Mouse (Mus musculus): ENCODE results near the gene March9. TPM values are rescaled to one million over a fixed set of nuclear protein-coding genes. Genes with fewer than 3 reads are reported as not detected.
"Not testable (repeated sequence)": the region's sequence is repeated elsewhere in the genome, so short reads cannot be mapped to it uniquely, and the experiment has no call there.

March9 gene
- total RNA-seq, 1 experiment from 2014 or later: 6.2 TPM

GRCm38 (mm10) chr10:127062503-127062902 lies 2.5 kb upstream of the March9 start:
- no peak for DNase-seq

GRCm38 (mm10) chr10:127062101-127062500 lies 2.1 kb upstream of the March9 start:
- not testable (repeated sequence) for DNase-seq

GRCm38 (mm10) chr10:127061513-127061912 lies 1.5 kb upstream of the March9 start:
- DNase-seq: no peak

- no peak for DNase-seq
Observed at GRCm38 (mm10) chr10:127061085-127061484, 1.1 kb upstream of the March9 start.

GRCm38 (mm10) chr10:127059174-127059967 lies 613 bp downstream of the March9 start:
- peak; percentile 45 for DNase-seq

- DNase-seq: no peak
Observed at GRCm38 (mm10) chr10:127058708-127059107, 1.3 kb downstream of the March9 start.

- DNase-seq: peak; percentile 90
Observed at GRCm38 (mm10) chr10:127058161-127058560, 1.8 kb downstream of the March9 start.

- no peak for DNase-seq
Observed at GRCm38 (mm10) chr10:127056490-127056889, 3.5 kb downstream of the March9 start.

GRCm38 (mm10) chr10:127055406-127055805 lies 4.6 kb downstream of the March9 start:
- DNase-seq: no peak

- DNase-seq: no peak
Observed at GRCm38 (mm10) chr10:127054646-127055045, 5.3 kb downstream of the March9 start.

GRCm38 (mm10) chr10:127050119-127050474 lies 9.9 kb downstream of the March9 start:
- no peak for DNase-seq

GRCm38 (mm10) chr10:127049395-127050118 lies 10.4 kb downstream of the March9 start:
- DNase-seq: peak; percentile 45

- no peak for DNase-seq
Observed at GRCm38 (mm10) chr10:127048608-127049394, 11.2 kb downstream of the March9 start.

- DNase-seq: no peak
Observed at GRCm38 (mm10) chr10:127047954-127048353, 12.0 kb downstream of the March9 start, which contains the start of gene Cyp27b1. Gene Cyp27b1, plus strand, starts transcription at chr10:127048250.

- no peak for DNase-seq
Observed at GRCm38 (mm10) chr10:127043187-127043586, 16.8 kb downstream of the March9 start.

GRCm38 (mm10) chr10:127042468-127043115 lies 17.4 kb downstream of the March9 start:
- no peak for DNase-seq

GRCm38 (mm10) chr10:127041774-127042338 lies 18.1 kb downstream of the March9 start:
- peak; percentile 93 for DNase-seq

GRCm38 (mm10) chr10:127041274-127041766 lies 18.7 kb downstream of the March9 start, which contains the start of the genes Mettl1 and Eef1akmt3:
Gene Mettl1, plus strand, starts transcription at chr10:127041414.
Gene Eef1akmt3, minus strand, starts transcription at chr10:127041513.
- peak; percentile 40 for DNase-seq

- peak; percentile 53 for DNase-seq
Observed at GRCm38 (mm10) chr10:127040569-127041214, 19.3 kb downstream of the March9 start.

GRCm38 (mm10) chr10:127037641-127038040 lies 22.3 kb downstream of the March9 start:
- DNase-seq: no peak

GRCm38 (mm10) chr10:127036273-127036672 lies 23.7 kb downstream of the March9 start:
- DNase-seq: no peak
